Mouse (Mus musculus): ENCODE results near the gene Hdac11. TPM values are rescaled to one million over a fixed set of nuclear protein-coding genes. Genes with fewer than 3 reads are reported as not detected.
A peak's percentile ranks its signal among the peaks of the same experiment; 100 is the strongest.

The Hdac11 gene
- total and polyA plus RNA-seq, 3 experiments, result 17.4 to 22.7 (median 18.4) TPM

GRCm38 (mm10) chr6:91153549-91154064 lies 2.9 kb upstream of the Hdac11 start:
- TF ChIP-seq CTCF (IDR thresholded peaks at IDR 0.05), result no peak
- TF ChIP-seq EP300 (IDR thresholded peaks at IDR 0.05; ENCODE audit: insufficient read depth, low read depth, low read length), result no peak
- H3K79me2 ChIP-seq (replicated peaks; ENCODE audit: control insufficient read depth, insufficient read depth, low read length), result no peaks in the 10 kb centered on the region
- WGBS, result 14% methylated on average over 10 of the region's 10 CpGs
- no peaks in the 10 kb centered on the region for H3K27me3 ChIP-seq (ENCODE audit: control insufficient read depth, insufficient read depth, low read length)
- H3K36me3 ChIP-seq (ENCODE audit: control insufficient read depth, insufficient read depth, low read length), result no peaks in the 10 kb centered on the region
- H3K4me3 ChIP-seq, result no peak overlapping the region
- H3K4me1 ChIP-seq (ENCODE audit: control insufficient read depth, insufficient read depth, low read length), result peaks cover 3% of the 10 kb centered on the region
- H3K27ac ChIP-seq, result no peak overlapping the region
- intact Hi-C loops (cut with DNase I), result no loop called here
- no peak overlapping the region for H3K9ac ChIP-seq (ENCODE audit: low read depth, low read length)
- no peak for DNase-seq

DNA sequence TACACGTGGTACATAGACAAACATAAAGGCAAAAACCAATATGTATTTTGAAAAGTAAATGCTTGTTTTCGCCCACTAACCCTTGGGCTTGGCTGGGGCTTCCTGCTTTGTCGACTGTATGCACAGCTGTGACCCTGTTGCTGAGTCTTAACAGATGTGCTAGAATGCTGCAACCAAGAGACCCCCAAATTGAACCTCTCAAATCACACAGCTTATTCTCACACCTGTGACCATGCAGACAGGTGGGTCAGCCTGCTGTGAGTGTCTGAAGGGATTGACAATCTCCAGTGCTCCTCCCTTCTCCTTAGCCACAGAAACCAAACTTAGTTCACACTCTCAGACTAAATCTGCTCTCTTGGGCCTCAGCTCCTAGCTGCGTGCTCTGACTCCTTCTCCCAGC lies 1.8 kb upstream of the Hdac11 start:
- Histone ChIP-seq H3K9ac (ENCODE audit: low read depth, low read length) (no peak overlapping the region), H3K79me2 (replicated peaks; ENCODE audit: control insufficient read depth, insufficient read depth, low read length) (no peaks in the 10 kb centered on the region), H3K4me1 (ENCODE audit: control insufficient read depth, insufficient read depth, low read length) (peaks cover 3% of the 10 kb centered on the region), H3K27ac (no peak overlapping the region), H3K36me3 (ENCODE audit: control insufficient read depth, insufficient read depth, low read length) (no peaks in the 10 kb centered on the region), H3K4me3 (no peak overlapping the region), H3K27me3 (ENCODE audit: control insufficient read depth, insufficient read depth, low read length) (no peaks in the 10 kb centered on the region)
- 54% methylated on average over 4 of the region's 4 CpGs for WGBS
- intact Hi-C loops (cut with DNase I), result no loop called here
- TF ChIP-seq CTCF (IDR thresholded peaks at IDR 0.05) (no peak), EP300 (IDR thresholded peaks at IDR 0.05; ENCODE audit: insufficient read depth, low read depth, low read length) (no peak), POLR2A (IDR thresholded peaks at IDR 0.05; ENCODE audit: insufficient read depth, low read depth, low read length) (no peak)
- no peak for DNase-seq

DNA sequence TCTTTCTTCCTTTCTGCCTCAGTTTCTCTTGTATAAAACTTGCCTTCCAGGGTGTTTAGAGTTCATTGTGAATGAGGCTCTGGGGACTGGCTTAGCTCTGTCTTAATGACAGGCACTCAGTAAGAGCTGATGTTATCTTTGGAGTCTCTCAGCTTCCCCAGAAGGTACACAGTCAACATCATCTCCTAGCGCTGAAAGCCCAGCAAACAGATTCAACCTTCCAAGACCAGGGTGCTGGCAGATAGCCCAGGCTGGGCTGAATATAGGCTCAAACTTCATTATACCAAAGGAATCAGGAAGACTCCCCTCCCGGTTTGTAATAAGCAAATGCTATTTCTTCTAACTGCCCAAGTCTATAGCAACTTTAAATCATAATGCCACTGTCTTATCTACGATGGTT lies 1.2 kb upstream of the Hdac11 start:
- Histone ChIP-seq H3K27me3 (ENCODE audit: control insufficient read depth, insufficient read depth, low read length) (no peaks in the 10 kb centered on the region), H3K4me1 (ENCODE audit: control insufficient read depth, insufficient read depth, low read length) (peaks cover 3% of the 10 kb centered on the region), H3K36me3 (ENCODE audit: control insufficient read depth, insufficient read depth, low read length) (no peaks in the 10 kb centered on the region), H3K4me3 (no peak overlapping the region), H3K9ac (ENCODE audit: low read depth, low read length) (no peak overlapping the region), H3K79me2 (replicated peaks; ENCODE audit: control insufficient read depth, insufficient read depth, low read length) (no peaks in the 10 kb centered on the region), H3K27ac (no peak overlapping the region)
- DNase-seq, result no peak
- TF ChIP-seq CTCF (IDR thresholded peaks at IDR 0.05) (no peak), POLR2A (IDR thresholded peaks at IDR 0.05; ENCODE audit: insufficient read depth, low read depth, low read length) (no peak), EP300 (IDR thresholded peaks at IDR 0.05; ENCODE audit: insufficient read depth, low read depth, low read length) (no peak)
- WGBS, result 43% methylated on average over 3 of the region's 3 CpGs
- intact Hi-C loops (cut with DNase I), result no loop called here

- Histone ChIP-seq H3K27ac (peak overlapping the region; percentile 60; the same call in 1 of the 2 replicates), H3K27me3 (ENCODE audit: control insufficient read depth, insufficient read depth, low read length) (no peaks in the 10 kb centered on the region), H3K9ac (ENCODE audit: low read depth, low read length) (no peak overlapping the region), H3K4me1 (ENCODE audit: control insufficient read depth, insufficient read depth, low read length) (peaks cover 3% of the 10 kb centered on the region), H3K36me3 (ENCODE audit: control insufficient read depth, insufficient read depth, low read length) (no peaks in the 10 kb centered on the region), H3K79me2 (replicated peaks; ENCODE audit: control insufficient read depth, insufficient read depth, low read length) (no peaks in the 10 kb centered on the region), H3K4me3 (no peak overlapping the region)
- intact Hi-C loops (cut with DNase I), result no loop called here
- 26% methylated on average over 4 of the region's 4 CpGs for WGBS
- TF ChIP-seq CTCF (IDR thresholded peaks at IDR 0.05) (no peak), EP300 (IDR thresholded peaks at IDR 0.05; ENCODE audit: insufficient read depth, low read depth, low read length) (no peak), POLR2A (IDR thresholded peaks at IDR 0.05; ENCODE audit: insufficient read depth, low read depth, low read length) (no peak)
- no peak for DNase-seq
These were observed 403 bp upstream of the Hdac11 start for GRCm38 (mm10) chr6:91156062-91156461.

DNA sequence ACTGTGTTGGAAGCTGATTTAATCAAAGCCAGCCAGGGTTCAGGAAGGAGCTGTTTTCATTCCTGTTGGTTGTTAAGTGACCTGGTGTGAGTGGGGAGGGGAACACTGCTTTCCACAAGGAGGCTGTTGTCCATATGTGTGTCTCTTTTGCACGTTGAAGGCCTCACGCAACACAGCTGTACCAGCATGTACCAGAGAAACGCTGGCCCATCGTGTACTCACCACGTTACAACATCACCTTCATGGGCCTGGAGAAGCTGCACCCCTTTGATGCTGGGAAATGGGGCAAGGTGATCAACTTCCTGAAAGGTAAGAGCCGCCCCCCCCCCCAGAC lies 739 bp downstream of the Hdac11 start:
- no peaks in the 10 kb centered on the region for H3K27me3 ChIP-seq (ENCODE audit: control insufficient read depth, insufficient read depth, low read length)
- DNase-seq, result no peak
- H3K9ac ChIP-seq (ENCODE audit: low read depth, low read length), result peak overlapping the region; percentile 79
- no peaks in the 10 kb centered on the region for H3K36me3 ChIP-seq (ENCODE audit: control insufficient read depth, insufficient read depth, low read length)
- 54% methylated on average over 6 of the region's 6 CpGs for WGBS
- H3K79me2 ChIP-seq (replicated peaks; ENCODE audit: control insufficient read depth, insufficient read depth, low read length), result no peaks in the 10 kb centered on the region
- no peak overlapping the region; the same call in 1 of the 2 replicates for H3K27ac ChIP-seq
- no peak for TF ChIP-seq POLR2A (IDR thresholded peaks at IDR 0.05; ENCODE audit: insufficient read depth, low read depth, low read length)
- TF ChIP-seq CTCF (IDR thresholded peaks at IDR 0.05), result no peak
- no peak for TF ChIP-seq EP300 (IDR thresholded peaks at IDR 0.05; ENCODE audit: insufficient read depth, low read depth, low read length)
- H3K4me1 ChIP-seq (ENCODE audit: control insufficient read depth, insufficient read depth, low read length), result peaks cover 3% of the 10 kb centered on the region
- intact Hi-C loops (cut with DNase I), result no loop called here
- H3K4me3 ChIP-seq, result peak overlapping the region; percentile 63

DNA sequence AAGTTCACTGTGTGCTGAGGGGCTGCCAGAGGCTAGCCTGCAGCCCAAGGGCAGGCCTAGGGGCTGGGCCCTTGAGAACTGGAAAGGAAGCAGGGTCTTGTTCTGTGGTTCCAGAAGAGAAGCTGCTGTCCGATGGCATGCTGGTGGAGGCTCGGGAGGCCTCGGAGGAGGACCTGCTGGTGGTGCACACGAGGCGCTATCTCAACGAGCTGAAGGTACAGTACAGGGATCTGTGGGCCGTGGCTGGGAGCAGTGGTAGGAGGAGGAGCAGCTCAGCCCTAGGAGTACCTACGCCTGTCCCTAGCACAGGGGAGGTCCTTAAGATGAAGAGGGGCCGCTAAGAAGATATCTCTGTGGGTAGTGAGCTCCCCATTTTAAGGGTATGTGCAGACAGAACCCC lies 2.6 kb downstream of the Hdac11 start:
- no peaks in the 10 kb centered on the region for H3K79me2 ChIP-seq (replicated peaks; ENCODE audit: control insufficient read depth, insufficient read depth, low read length)
- no peaks in the 10 kb centered on the region for H3K36me3 ChIP-seq (ENCODE audit: control insufficient read depth, insufficient read depth, low read length)
- H3K27ac ChIP-seq, result no peak overlapping the region; the same call in 1 of the 2 replicates
- 80% methylated on average over 9 of the region's 9 CpGs for WGBS
- intact Hi-C loops (cut with DNase I), result no loop called here
- H3K4me1 ChIP-seq (ENCODE audit: control insufficient read depth, insufficient read depth, low read length), result peaks cover 3% of the 10 kb centered on the region
- no peak overlapping the region for H3K4me3 ChIP-seq
- H3K9ac ChIP-seq (ENCODE audit: low read depth, low read length), result no peak overlapping the region
- no peak for DNase-seq
- TF ChIP-seq EP300 (IDR thresholded peaks at IDR 0.05; ENCODE audit: insufficient read depth, low read depth, low read length) (no peak), CTCF (IDR thresholded peaks at IDR 0.05) (no peak), POLR2A (IDR thresholded peaks at IDR 0.05; ENCODE audit: insufficient read depth, low read depth, low read length) (no peak)
- no peaks in the 10 kb centered on the region for H3K27me3 ChIP-seq (ENCODE audit: control insufficient read depth, insufficient read depth, low read length)

All from heart, adult 2 months (tissue).